Mouse (Mus musculus): ENCODE measurements around the gene Prdm2. TPM values are rescaled to one million over a fixed set of nuclear protein-coding genes. Genes with fewer than 3 reads are reported as not detected.

The Prdm2 gene
- total and polyA plus RNA-seq, 2 experiments from 2014 or later: 10.9 to 19.1 TPM

GRCm38 (mm10) chr4:143231110-143231509 is 18.3 kb upstream of the Prdm2 start:
- no peaks in the 10 kb centered on the region for H3K4me1 ChIP-seq (ENCODE audit: insufficient read depth, low read length)
- H3K4me2 ChIP-seq (ENCODE audit: low read depth, low read length, poor library complexity, severe bottlenecking): no peak overlapping the region
- H3K9me3 ChIP-seq (ENCODE audit: low read length): no peaks in the 10 kb centered on the region
- no peak overlapping the region for H3K4me3 ChIP-seq (ENCODE audit: low read depth, low read length)
- no peaks in the 10 kb centered on the region for H3K27me3 ChIP-seq (ENCODE audit: insufficient read depth, low read length)
- ATAC-seq (ENCODE audit: low FRiP score): no peak
- DNase-seq (ENCODE audit: low spot score): no peak
- H3K9ac ChIP-seq (replicated peaks; ENCODE audit: low read length, poor library complexity, severe bottlenecking): no peak overlapping the region
- 77% methylated on average over 3 of the region's 3 CpGs for WGBS
- no peak overlapping the region for H3K27ac ChIP-seq (ENCODE audit: low read depth, low read length)
- no peaks in the 10 kb centered on the region for H3K36me3 ChIP-seq (ENCODE audit: insufficient read depth, low read length)
- TF ChIP-seq CTCF (IDR thresholded peaks at IDR 0.05): no peak

DNA sequence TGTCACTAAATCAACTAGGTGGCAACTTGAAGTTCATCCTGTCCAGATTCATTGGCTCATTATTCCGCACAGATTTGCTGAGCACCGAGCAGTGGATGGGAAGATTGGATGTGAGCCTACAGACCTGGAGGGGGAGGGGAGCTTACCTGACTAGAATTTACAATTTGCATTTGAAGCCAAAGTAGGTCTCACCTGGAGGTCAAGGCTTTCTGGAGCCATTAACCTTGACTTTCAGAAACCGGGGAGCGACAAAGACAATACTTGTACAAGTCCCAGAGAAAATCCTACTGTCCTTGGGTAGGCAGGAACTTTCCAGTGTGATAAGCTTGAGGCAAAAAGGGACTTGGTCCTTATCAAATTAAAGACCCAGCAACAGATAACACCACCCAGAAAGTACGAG is 15.2 kb upstream of the Prdm2 start:
- DNase-seq (ENCODE audit: low spot score) (no peak), ATAC-seq (ENCODE audit: low FRiP score) (no peak)
- H3K36me3 ChIP-seq (ENCODE audit: insufficient read depth, low read length): no peaks in the 10 kb centered on the region

DNA sequence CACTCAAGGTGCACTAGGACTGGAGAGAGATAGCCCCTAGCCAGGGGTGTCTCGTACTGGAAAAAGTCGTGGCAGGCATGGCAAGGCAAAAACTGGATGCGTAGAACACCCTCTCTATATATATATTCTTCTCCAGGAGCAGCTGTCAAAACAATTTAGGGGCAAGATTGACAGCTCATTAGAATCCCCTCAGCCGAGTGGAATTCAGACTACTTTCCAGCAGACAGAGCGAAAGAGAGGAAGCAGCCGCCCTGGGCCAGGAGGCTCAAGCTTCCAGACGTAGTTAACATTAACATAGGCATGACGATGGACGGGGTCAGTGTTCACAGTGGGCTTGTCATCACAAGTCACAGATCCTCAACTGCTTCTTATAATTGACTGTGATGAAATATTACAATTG is 13.1 kb upstream of the Prdm2 start:
- Histone ChIP-seq H3K27ac (ENCODE audit: low read depth, low read length) (no peak overlapping the region), H3K4me2 (ENCODE audit: low read depth, low read length, poor library complexity, severe bottlenecking) (no peak overlapping the region), H3K9me3 (ENCODE audit: low read length) (no peaks in the 10 kb centered on the region), H3K4me3 (ENCODE audit: low read depth, low read length) (no peak overlapping the region), H3K4me1 (ENCODE audit: insufficient read depth, low read length) (no peaks in the 10 kb centered on the region), H3K36me3 (ENCODE audit: insufficient read depth, low read length) (no peaks in the 10 kb centered on the region), H3K9ac (replicated peaks; ENCODE audit: low read length, poor library complexity, severe bottlenecking) (no peak overlapping the region), H3K27me3 (ENCODE audit: insufficient read depth, low read length) (no peaks in the 10 kb centered on the region)
- DNase-seq (ENCODE audit: low spot score): no peak
- no peak for ATAC-seq (ENCODE audit: low FRiP score)
- 46% methylated on average over 9 of the region's 9 CpGs for WGBS
- no peak for TF ChIP-seq CTCF (IDR thresholded peaks at IDR 0.05)

More for the DNA sequence above, 15.2 kb upstream of the Prdm2 start:
- no peaks in the 10 kb centered on the region for H3K9me3 ChIP-seq (ENCODE audit: low read length)
- H3K27ac ChIP-seq (ENCODE audit: low read depth, low read length): no peak overlapping the region
- no peaks in the 10 kb centered on the region for H3K4me1 ChIP-seq (ENCODE audit: insufficient read depth, low read length)
- H3K27me3 ChIP-seq (ENCODE audit: insufficient read depth, low read length): no peaks in the 10 kb centered on the region
- H3K4me3 ChIP-seq (ENCODE audit: low read depth, low read length): no peak overlapping the region
- TF ChIP-seq CTCF (IDR thresholded peaks at IDR 0.05): no peak
- H3K4me2 ChIP-seq (ENCODE audit: low read depth, low read length, poor library complexity, severe bottlenecking): no peak overlapping the region
- no peak overlapping the region for H3K9ac ChIP-seq (replicated peaks; ENCODE audit: low read length, poor library complexity, severe bottlenecking)
- WGBS: 74% methylated on average over 5 of the region's 5 CpGs

DNA sequence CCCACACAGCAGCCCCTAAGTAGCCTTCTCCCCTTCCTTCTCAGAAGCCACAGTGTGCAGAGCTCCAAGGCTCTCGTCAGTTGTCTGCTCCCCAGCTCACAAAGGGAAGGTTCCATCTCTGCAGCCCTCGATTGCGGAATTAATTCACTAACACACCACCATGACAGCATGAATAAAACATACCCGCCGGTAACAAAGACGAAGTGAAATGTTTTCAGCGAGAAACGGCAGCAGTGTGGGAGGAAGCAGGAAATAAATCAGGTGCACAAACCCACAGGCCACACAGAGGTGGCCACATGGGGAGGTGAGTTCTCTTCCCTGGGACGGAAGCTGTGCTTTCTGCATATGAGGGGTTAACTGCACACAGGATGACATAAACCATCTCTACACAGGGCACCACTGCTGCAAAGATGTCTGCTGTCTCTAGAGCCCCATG is 6.5 kb upstream of the Prdm2 start:
- peak; percentile 30 for DNase-seq (ENCODE audit: low spot score)
- Histone ChIP-seq H3K4me2 (ENCODE audit: low read depth, low read length, poor library complexity, severe bottlenecking) (peak overlapping the region; percentile 34), H3K9me3 (ENCODE audit: low read length) (no peaks in the 10 kb centered on the region), H3K4me3 (ENCODE audit: low read depth, low read length) (peak overlapping the region; percentile 13; the same call in 1 of the 2 replicates), H3K27ac (ENCODE audit: low read depth, low read length) (peak overlapping the region; percentile 73), H3K27me3 (ENCODE audit: insufficient read depth, low read length) (no peaks in the 10 kb centered on the region), H3K36me3 (ENCODE audit: insufficient read depth, low read length) (no peaks in the 10 kb centered on the region), H3K4me1 (ENCODE audit: insufficient read depth, low read length) (no peaks in the 10 kb centered on the region), H3K9ac (replicated peaks; ENCODE audit: low read length, poor library complexity, severe bottlenecking) (peak overlapping the region; percentile 44)
- peak; percentile 79 for ATAC-seq (ENCODE audit: low FRiP score)
- no peak for TF ChIP-seq CTCF (IDR thresholded peaks at IDR 0.05)
- WGBS: 10% methylated on average over 9 of the region's 9 CpGs

DNA sequence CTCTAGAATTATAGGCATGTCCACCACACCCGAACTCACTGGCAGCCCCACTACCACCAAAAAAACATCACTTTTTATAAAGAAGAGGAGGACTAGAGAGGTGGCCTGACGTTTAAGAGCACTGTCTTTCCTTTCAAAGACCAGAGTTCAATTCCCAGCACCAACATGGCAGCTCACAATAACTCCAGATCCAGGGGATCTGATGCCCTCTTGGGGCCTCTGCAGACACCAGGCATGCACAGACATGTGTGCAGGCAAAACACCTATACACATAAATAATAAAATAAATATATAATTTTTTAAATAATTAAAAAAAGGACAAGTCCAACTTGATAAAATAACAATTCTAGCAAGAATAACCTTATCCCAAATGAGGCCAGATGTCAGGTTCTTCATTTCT is 6.1 kb upstream of the Prdm2 start:
- DNase-seq (ENCODE audit: low spot score) (no peak), ATAC-seq (ENCODE audit: low FRiP score) (no peak)
- Histone ChIP-seq H3K4me3 (ENCODE audit: low read depth, low read length) (no peak overlapping the region; the same call in 1 of the 2 replicates), H3K9ac (replicated peaks; ENCODE audit: low read length, poor library complexity, severe bottlenecking) (peak overlapping the region; percentile 44; the same call in 1 of the 2 replicates), H3K36me3 (ENCODE audit: insufficient read depth, low read length) (no peaks in the 10 kb centered on the region), H3K9me3 (ENCODE audit: low read length) (no peaks in the 10 kb centered on the region), H3K4me1 (ENCODE audit: insufficient read depth, low read length) (no peaks in the 10 kb centered on the region), H3K27ac (ENCODE audit: low read depth, low read length) (peak overlapping the region; percentile 73), H3K4me2 (ENCODE audit: low read depth, low read length, poor library complexity, severe bottlenecking) (peak overlapping the region; percentile 34), H3K27me3 (ENCODE audit: insufficient read depth, low read length) (no peaks in the 10 kb centered on the region)
- TF ChIP-seq CTCF (IDR thresholded peaks at IDR 0.05): no peak
- WGBS: 78% methylated on average over 2 of the region's 2 CpGs

GRCm38 (mm10) chr4:143217189-143217588 is 4.4 kb upstream of the Prdm2 start:
- ATAC-seq (ENCODE audit: low FRiP score): no peak
- WGBS: 85% methylated on average over 7 of the region's 7 CpGs
- TF ChIP-seq CTCF (IDR thresholded peaks at IDR 0.05): no peak

More at GRCm38 (mm10) chr4:143217189-143217588, 4.4 kb upstream of the Prdm2 start:
- Histone ChIP-seq H3K27me3 (ENCODE audit: insufficient read depth, low read length) (no peaks in the 10 kb centered on the region), H3K9me3 (ENCODE audit: low read length) (no peaks in the 10 kb centered on the region), H3K4me1 (ENCODE audit: insufficient read depth, low read length) (peaks cover 5% of the 10 kb centered on the region; the same call in 1 of the 2 replicates), H3K9ac (replicated peaks; ENCODE audit: low read length, poor library complexity, severe bottlenecking) (no peak overlapping the region), H3K4me3 (ENCODE audit: low read depth, low read length) (no peak overlapping the region), H3K36me3 (ENCODE audit: insufficient read depth, low read length) (no peaks in the 10 kb centered on the region), H3K27ac (ENCODE audit: low read depth, low read length) (no peak overlapping the region), H3K4me2 (ENCODE audit: low read depth, low read length, poor library complexity, severe bottlenecking) (no peak overlapping the region)
- DNase-seq (ENCODE audit: low spot score): no peak

Measured in midbrain, postnatal 0 days (tissue).